Comparison of ENCODE assay signal across 17 mouse cellular contexts in genomic region chr7:130250994-130251393, GRCm38 (mm10).
DNase-seq lines count a peak whose midpoint lies in the region; ATAC-seq lines count a peak whose summit lies in the region.
"Had no signal": no experiment of that assay in that cellular context is flagged by ENCODE, and none has a peak within 500 bp of the region (broad histone marks: within the 10 kb centered on the region; RNA-seq: fewer than 3 reads in every experiment).

No protein-coding gene starts in this region.

- H3K4me2 ChIP-seq in lung, embryonic 15.5 days, result peak overlapping the region; percentile 21; the same call in 1 of the 2 replicates
- H3K4me2 ChIP-seq in embryonic facial prominence, embryonic 14.5 days (ENCODE audit: low read depth, low read length), result peak overlapping the region; percentile 42
- H3K4me2 ChIP-seq in stomach, embryonic 16.5 days (ENCODE audit: low read depth, low read length), result peak overlapping the region; percentile 40
- H3K4me2 ChIP-seq: liver, embryonic 13.5 days had no signal

- DNase-seq in embryo, embryonic 11 days, result peak; percentile 36
- DNase-seq in embryo, embryonic 9.5 days (ENCODE audit: extremely low spot score), result no peak
- no peak for DNase-seq in lung, postnatal 25 days (ENCODE audit: low spot score)
- no peak for DNase-seq in embryonic facial prominence, embryonic 14.5 days (ENCODE audit: low spot score)
- no peak for DNase-seq in heart, postnatal 25 days (ENCODE audit: low spot score)
- DNase-seq in layer of hippocampus, postnatal 25 days (ENCODE audit: extremely low spot score in 1 of 2, low spot score in 1 of 2), result no peak
- DNase-seq: adrenal gland, adult 2 months; cerebellum, adult 9-11 months; gastrocnemius, postnatal 14 days; heart, postnatal 14 days; kidney, postnatal 25 days; liver, embryonic 13.5 days; thymus, postnatal 14 days had no signal

- H3K4me1 ChIP-seq in lung, embryonic 15.5 days, result peaks cover 95% of the 10 kb centered on the region
- H3K4me1 ChIP-seq in embryonic facial prominence, embryonic 14.5 days (ENCODE audit: control insufficient read depth, insufficient read depth, low read length), result peaks cover 64% of the 10 kb centered on the region
- peaks cover 86% of the 10 kb centered on the region for H3K4me1 ChIP-seq in stomach, embryonic 16.5 days (ENCODE audit: control insufficient read depth, insufficient read depth, low read length)

- no peaks in the 10 kb centered on the region; the same call in 1 of the 2 replicates for H3K36me3 ChIP-seq in lung, embryonic 15.5 days
- 0 out of 2 replicates have a peak, but pooled peaks cover 12% of the 10 kb centered on the region for H3K36me3 ChIP-seq in embryonic facial prominence, embryonic 14.5 days (ENCODE audit: control insufficient read depth, insufficient read depth, low read length)
- no peaks in the 10 kb centered on the region for H3K36me3 ChIP-seq in stomach, embryonic 16.5 days (ENCODE audit: control insufficient read depth, insufficient read depth, low read length)
- H3K36me3 ChIP-seq: liver, embryonic 13.5 days had no signal

- intact Hi-C loops in heart, postnatal 25 days (cut with DNase I), result no loop called here

- H3K27me3 ChIP-seq in lung, embryonic 15.5 days, result no peaks in the 10 kb centered on the region
- no peaks in the 10 kb centered on the region for H3K27me3 ChIP-seq in embryonic facial prominence, embryonic 14.5 days (replicated peaks; ENCODE audit: control insufficient read depth, insufficient read depth, low read length)
- no peaks in the 10 kb centered on the region for H3K27me3 ChIP-seq in stomach, embryonic 16.5 days (ENCODE audit: control insufficient read depth, insufficient read depth, low read length)
- H3K27me3 ChIP-seq: liver, embryonic 13.5 days had no signal

- peak overlapping the region; percentile 21; the same call in 1 of the 2 replicates for H3K9ac ChIP-seq in lung, embryonic 15.5 days
- H3K9ac ChIP-seq in embryonic facial prominence, embryonic 14.5 days (ENCODE audit: low read depth, low read length), result no peak overlapping the region
- peak overlapping the region; percentile 49; the same call in 1 of the 2 replicates for H3K9ac ChIP-seq in stomach, embryonic 16.5 days (ENCODE audit: low read length)
- H3K9ac ChIP-seq: liver, embryonic 13.5 days had no signal

- 60% methylated on average over 4 of the region's 4 CpGs for WGBS in lung, embryonic 15.5 days
- WGBS in embryonic facial prominence, embryonic 14.5 days, result 38% methylated on average over 4 of the region's 4 CpGs
- 54% methylated on average over 4 of the region's 4 CpGs for WGBS in stomach, embryonic 16.5 days

- H3K27ac ChIP-seq in lung, embryonic 15.5 days, result peak overlapping the region; percentile 54; the same call in 1 of the 2 replicates
- no peak overlapping the region for H3K27ac ChIP-seq in embryonic facial prominence, embryonic 14.5 days (replicated peaks; ENCODE audit: low read depth, low read length)
- peak overlapping the region; percentile 54; the same call in 1 of the 2 replicates for H3K27ac ChIP-seq in stomach, embryonic 16.5 days (ENCODE audit: low read length)
- H3K27ac ChIP-seq: left cerebral cortex, adult 2 months; liver, embryonic 13.5 days; macrophage had no signal

- no peak overlapping the region for H3K4me3 ChIP-seq in lung, embryonic 15.5 days
- H3K4me3 ChIP-seq in embryonic facial prominence, embryonic 14.5 days (ENCODE audit: low read depth, low read length), result no peak overlapping the region
- no peak overlapping the region for H3K4me3 ChIP-seq in stomach, embryonic 16.5 days (replicated peaks; ENCODE audit: low read length)
- H3K4me3 ChIP-seq: left cerebral cortex, adult 2 months; liver, embryonic 13.5 days had no signal

- ATAC-seq in lung, embryonic 15.5 days (ENCODE audit: borderline replicate concordance, extremely low read depth, low FRiP score, low TSS enrichment), result no peak
- ATAC-seq in embryonic facial prominence, embryonic 14.5 days (ENCODE audit: low read depth), result no peak
- ATAC-seq in stomach, embryonic 16.5 days (ENCODE audit: insufficient read depth, low FRiP score), result no peak

- no peaks in the 10 kb centered on the region for H3K9me3 ChIP-seq in lung, embryonic 15.5 days
- H3K9me3 ChIP-seq in embryonic facial prominence, embryonic 14.5 days (ENCODE audit: control insufficient read depth, low read length), result no peaks in the 10 kb centered on the region
- no peaks in the 10 kb centered on the region for H3K9me3 ChIP-seq in stomach, embryonic 16.5 days (replicated peaks; ENCODE audit: control insufficient read depth, low read length)
- H3K9me3 ChIP-seq: liver, embryonic 13.5 days had no signal
